Mouse (Mus musculus): Measurements from ENCODE around the gene Hirip3. TPM values are rescaled to one million over a fixed set of nuclear protein-coding genes. Genes with fewer than 3 reads are reported as not detected.
A peak's percentile ranks its signal among the peaks of the same experiment; 100 is the strongest.
"Not testable (repeated sequence)": the region's sequence is repeated elsewhere in the genome, so short reads cannot be mapped to it uniquely, and the experiment has no call there.

Hirip3 gene
- polyA plus RNA-seq, 1 experiment from 2014 or later = 25.1 TPM

GRCm38 (mm10) chr7:126888852-126889251, 27.1 kb downstream of the Hirip3 start:
- no peaks in the 10 kb centered on the region for H3K9me3 ChIP-seq
- no peak overlapping the region for H3K9ac ChIP-seq
- 51% methylated on average over 7 of the region's 7 CpGs for WGBS
- H3K27me3 ChIP-seq (replicated peaks) = no peaks in the 10 kb centered on the region
- no peak overlapping the region for H3K4me3 ChIP-seq (replicated peaks)
- H3K27ac ChIP-seq = no peak overlapping the region
- ATAC-seq = no peak
- H3K36me3 ChIP-seq = no peaks in the 10 kb centered on the region
- H3K4me1 ChIP-seq (replicated peaks) = no peaks in the 10 kb centered on the region
- no peak overlapping the region for H3K4me2 ChIP-seq (replicated peaks)

GRCm38 (mm10) chr7:126896912-126897311, 35.1 kb downstream of the Hirip3 start:
- Histone ChIP-seq H3K36me3 (no peaks in the 10 kb centered on the region), H3K4me2 (replicated peaks) (peak overlapping the region; percentile 81; the same call in 1 of the 2 replicates), H3K27ac (0 out of 2 replicates have a peak overlapping the region, but pooled peaks have one; percentile 29), H3K4me3 (replicated peaks) (no peak overlapping the region), H3K9ac (no peak overlapping the region), H3K9me3 (no peaks in the 10 kb centered on the region), H3K4me1 (replicated peaks) (peaks cover 14% of the 10 kb centered on the region), H3K27me3 (replicated peaks) (no peaks in the 10 kb centered on the region)
- no peak for ATAC-seq
- WGBS = 89% methylated on average over 5 of the region's 5 CpGs

GRCm38 (mm10) chr7:126897390-126898101, 35.8 kb downstream of the Hirip3 start:
- peak overlapping the region; percentile 75 for H3K9ac ChIP-seq
- H3K4me3 ChIP-seq (replicated peaks) = peak overlapping the region; percentile 70
- H3K4me1 ChIP-seq (replicated peaks) = peaks cover 14% of the 10 kb centered on the region
- H3K9me3 ChIP-seq = no peaks in the 10 kb centered on the region
- 23% methylated on average over 16 of the region's 16 CpGs for WGBS
- H3K27ac ChIP-seq = peak overlapping the region; percentile 62
- no peaks in the 10 kb centered on the region for H3K27me3 ChIP-seq (replicated peaks)
- ATAC-seq = peak; percentile 81
- H3K36me3 ChIP-seq = no peaks in the 10 kb centered on the region
- H3K4me2 ChIP-seq (replicated peaks) = peak overlapping the region; percentile 81

GRCm38 (mm10) chr7:126898102-126898990, 36.6 kb downstream of the Hirip3 start:
- peak overlapping the region; percentile 75 for H3K9ac ChIP-seq
- H3K4me3 ChIP-seq (replicated peaks) = peak overlapping the region; percentile 70
- ATAC-seq = peak; percentile 99
- H3K27me3 ChIP-seq (replicated peaks) = no peaks in the 10 kb centered on the region
- no peaks in the 10 kb centered on the region for H3K36me3 ChIP-seq
- H3K4me1 ChIP-seq (replicated peaks) = peaks cover 14% of the 10 kb centered on the region
- no peaks in the 10 kb centered on the region for H3K9me3 ChIP-seq
- 10% methylated on average over 37 of the region's 37 CpGs for WGBS
- peak overlapping the region; percentile 62 for H3K27ac ChIP-seq
- H3K4me2 ChIP-seq (replicated peaks) = peak overlapping the region; percentile 81

- H3K27ac ChIP-seq, ATAC-seq: not testable (repeated sequence)
- 97% methylated on average over 7 of the region's 9 CpGs for WGBS
Measured at GRCm38 (mm10) chr7:126899781-126900180, 38.0 kb downstream of the Hirip3 start.

GRCm38 (mm10) chr7:126905590-126905989, 43.8 kb downstream of the Hirip3 start:
- WGBS = 70% methylated on average over 3 of the region's 3 CpGs
- ATAC-seq = no peak
- Histone ChIP-seq H3K4me1 (replicated peaks) (no peaks in the 10 kb centered on the region), H3K27ac (no peak overlapping the region), H3K9ac (no peak overlapping the region), H3K36me3 (no peaks in the 10 kb centered on the region), H3K27me3 (replicated peaks) (no peaks in the 10 kb centered on the region), H3K4me3 (replicated peaks) (no peak overlapping the region), H3K4me2 (replicated peaks) (no peak overlapping the region), H3K9me3 (no peaks in the 10 kb centered on the region)

More at GRCm38 (mm10) chr7:126899781-126900180, 38.0 kb downstream of the Hirip3 start:
- not testable (repeated sequence) for H3K4me3 ChIP-seq (replicated peaks); H3K9me3 ChIP-seq; H3K27me3 ChIP-seq (replicated peaks); H3K4me2 ChIP-seq (replicated peaks); H3K9ac ChIP-seq; H3K36me3 ChIP-seq
- peaks cover 14% of the 10 kb centered on the region for H3K4me1 ChIP-seq (replicated peaks)

GRCm38 (mm10) chr7:126914844-126915243, 53.1 kb downstream of the Hirip3 start:
- Histone ChIP-seq H3K4me2 (replicated peaks) (no peak overlapping the region), H3K4me1 (replicated peaks) (no peaks in the 10 kb centered on the region), H3K36me3 (no peaks in the 10 kb centered on the region), H3K27me3 (replicated peaks) (no peaks in the 10 kb centered on the region), H3K9me3 (no peaks in the 10 kb centered on the region), H3K27ac (no peak overlapping the region), H3K4me3 (replicated peaks) (no peak overlapping the region), H3K9ac (no peak overlapping the region)
- no peak for ATAC-seq
- 66% methylated on average over 3 of the region's 3 CpGs for WGBS

Other genes with a start within 250 kb of the Hirip3 start
- gene Nupr1, start 231.1 kb upstream of the Hirip3 start, polyA plus RNA-seq (2015; fragmentation: Nextera tagmentation; extraction: Ambion mirVana) = 53.4 and 111 TPM in 2 replicates
- gene Sgf29, start 212.7 kb upstream of the Hirip3 start, polyA plus RNA-seq (2015; fragmentation: Nextera tagmentation; extraction: Ambion mirVana) = 45.2 and 51.7 TPM in 2 replicates
- 5.5 and 6.1 TPM in 2 replicates for gene Sult1a1, start 185.5 kb upstream of the Hirip3 start, polyA plus RNA-seq (2015; fragmentation: Nextera tagmentation; extraction: Ambion mirVana)
- 118 and 120 TPM in 2 replicates for gene Bola2, start 166.6 kb upstream of the Hirip3 start, polyA plus RNA-seq (2015; fragmentation: Nextera tagmentation; extraction: Ambion mirVana)
- 8.1 and 9.1 TPM in 2 replicates for gene Slx1b, start 166.2 kb upstream of the Hirip3 start, polyA plus RNA-seq (2015; fragmentation: Nextera tagmentation; extraction: Ambion mirVana)
- gene Coro1a, start 154.2 kb upstream of the Hirip3 start, polyA plus RNA-seq (2015; fragmentation: Nextera tagmentation; extraction: Ambion mirVana) = 36.9 and 39.7 TPM in 2 replicates
- 109 and 112 TPM in 2 replicates for gene Mapk3, start 102.4 kb upstream of the Hirip3 start, polyA plus RNA-seq (2015; fragmentation: Nextera tagmentation; extraction: Ambion mirVana)
- 1.4 and 1.6 TPM in 2 replicates for gene Gdpd3, start 95.6 kb upstream of the Hirip3 start, polyA plus RNA-seq (2015; fragmentation: Nextera tagmentation; extraction: Ambion mirVana)
- gene Ypel3, start 85.0 kb upstream of the Hirip3 start, polyA plus RNA-seq (2015; fragmentation: Nextera tagmentation; extraction: Ambion mirVana) = 66.9 and 71.2 TPM in 2 replicates
- gene Tbx6, start 80.5 kb upstream of the Hirip3 start, polyA plus RNA-seq (2015; fragmentation: Nextera tagmentation; extraction: Ambion mirVana) = 0.34 and 0.43 TPM in 2 replicates
- gene Ppp4c, start 69.5 kb upstream of the Hirip3 start, polyA plus RNA-seq (2015; fragmentation: Nextera tagmentation; extraction: Ambion mirVana) = 248 and 256 TPM in 2 replicates
- gene Fam57b, start 64.3 kb upstream of the Hirip3 start, polyA plus RNA-seq (2015; fragmentation: Nextera tagmentation; extraction: Ambion mirVana) = 1.2 and 1.5 TPM in 2 replicates
- gene 4930451I11Rik, start 30.3 kb upstream of the Hirip3 start, polyA plus RNA-seq (2015; fragmentation: Nextera tagmentation; extraction: Ambion mirVana) = not detected in 2 replicates
- gene Doc2a, start 14.6 kb upstream of the Hirip3 start, polyA plus RNA-seq (2015; fragmentation: Nextera tagmentation; extraction: Ambion mirVana) = 0.75 and 1.0 TPM in 2 replicates
- gene Ino80e, start 405 bp downstream of the Hirip3 start, polyA plus RNA-seq (2015; fragmentation: Nextera tagmentation; extraction: Ambion mirVana) = 59.1 and 65.9 TPM in 2 replicates
- gene Taok2, start 22.7 kb downstream of the Hirip3 start, polyA plus RNA-seq (2015; fragmentation: Nextera tagmentation; extraction: Ambion mirVana) = 30.8 and 31.9 TPM in 2 replicates
- 27.8 and 33.3 TPM in 2 replicates for gene Tmem219, start 60.9 kb downstream of the Hirip3 start, polyA plus RNA-seq (2015; fragmentation: Nextera tagmentation; extraction: Ambion mirVana)
- gene Kctd13, start 66.9 kb downstream of the Hirip3 start, polyA plus RNA-seq (2015; fragmentation: Nextera tagmentation; extraction: Ambion mirVana) = 13.6 and 13.9 TPM in 2 replicates
- 0.32 and 0.46 TPM in 2 replicates for gene Asphd1, start 87.6 kb downstream of the Hirip3 start, polyA plus RNA-seq (2015; fragmentation: Nextera tagmentation; extraction: Ambion mirVana)
- 2.4 and 2.9 TPM in 2 replicates for gene Sez6l2, start 88.6 kb downstream of the Hirip3 start, polyA plus RNA-seq (2015; fragmentation: Nextera tagmentation; extraction: Ambion mirVana)
- 123 and 136 TPM in 2 replicates for gene Cdipt, start 113.9 kb downstream of the Hirip3 start, polyA plus RNA-seq (2015; fragmentation: Nextera tagmentation; extraction: Ambion mirVana)
- 0.98 and 2.3 TPM in 2 replicates for gene Cdiptos, start 114.1 kb downstream of the Hirip3 start, polyA plus RNA-seq (2015; fragmentation: Nextera tagmentation; extraction: Ambion mirVana)
- 58.3 and 59.2 TPM in 2 replicates for gene Mvp, start 152.6 kb downstream of the Hirip3 start, polyA plus RNA-seq (2015; fragmentation: Nextera tagmentation; extraction: Ambion mirVana)
- 0.43 and 1.5 TPM in 2 replicates for gene Pagr1b, start 154.5 kb downstream of the Hirip3 start, polyA plus RNA-seq (2015; fragmentation: Nextera tagmentation; extraction: Ambion mirVana)
- gene Pagr1a, start 155.4 kb downstream of the Hirip3 start, polyA plus RNA-seq (2015; fragmentation: Nextera tagmentation; extraction: Ambion mirVana) = 48.4 and 52.6 TPM in 2 replicates
- gene Gm42742, start 159.1 kb downstream of the Hirip3 start, polyA plus RNA-seq (2015; fragmentation: Nextera tagmentation; extraction: Ambion mirVana) = 41.5 and 51.1 TPM in 2 replicates
- 4.3 and 5.0 TPM in 2 replicates for gene Prrt2, start 159.2 kb downstream of the Hirip3 start, polyA plus RNA-seq (2015; fragmentation: Nextera tagmentation; extraction: Ambion mirVana)
- 66.6 and 68.8 TPM in 2 replicates for gene Maz, start 165.1 kb downstream of the Hirip3 start, polyA plus RNA-seq (2015; fragmentation: Nextera tagmentation; extraction: Ambion mirVana)
- gene Kif22, start 180.5 kb downstream of the Hirip3 start, polyA plus RNA-seq (2015; fragmentation: Nextera tagmentation; extraction: Ambion mirVana) = 101 and 107 TPM in 2 replicates
- 7.6 and 28.5 TPM in 2 replicates for gene Zg16, start 225.4 kb downstream of the Hirip3 start, polyA plus RNA-seq (2015; fragmentation: Nextera tagmentation; extraction: Ambion mirVana)
- 4.4 TPM in 2 replicates for gene AI467606, start 229.4 kb downstream of the Hirip3 start, polyA plus RNA-seq (2015; fragmentation: Nextera tagmentation; extraction: Ambion mirVana)

Measured in intestine, embryonic 15.5 days (tissue).